Mouse (Mus musculus) subcutaneous adipose tissue, adult 2 months (tissue): Measurements from ENCODE around the gene Cdc27. TPM values are rescaled to one million over a fixed set of nuclear protein-coding genes. Genes with fewer than 3 reads are reported as not detected.

ENCODE experiments used
- polyA plus RNA-seq: library from polyadenylated mRNA; depleted of rRNA; stranded (reverse); fragments of >200 nt; gene quantifications from 2 replicates; pipeline ENCODE4 v1.2.3, GENCODE M21; 2012; ENCODE audit warnings: low replicate concordance; rRNA removed

Cdc27 gene
- polyA plus RNA-seq: 13.3 and 13.7 TPM in 2 replicates

DNA sequence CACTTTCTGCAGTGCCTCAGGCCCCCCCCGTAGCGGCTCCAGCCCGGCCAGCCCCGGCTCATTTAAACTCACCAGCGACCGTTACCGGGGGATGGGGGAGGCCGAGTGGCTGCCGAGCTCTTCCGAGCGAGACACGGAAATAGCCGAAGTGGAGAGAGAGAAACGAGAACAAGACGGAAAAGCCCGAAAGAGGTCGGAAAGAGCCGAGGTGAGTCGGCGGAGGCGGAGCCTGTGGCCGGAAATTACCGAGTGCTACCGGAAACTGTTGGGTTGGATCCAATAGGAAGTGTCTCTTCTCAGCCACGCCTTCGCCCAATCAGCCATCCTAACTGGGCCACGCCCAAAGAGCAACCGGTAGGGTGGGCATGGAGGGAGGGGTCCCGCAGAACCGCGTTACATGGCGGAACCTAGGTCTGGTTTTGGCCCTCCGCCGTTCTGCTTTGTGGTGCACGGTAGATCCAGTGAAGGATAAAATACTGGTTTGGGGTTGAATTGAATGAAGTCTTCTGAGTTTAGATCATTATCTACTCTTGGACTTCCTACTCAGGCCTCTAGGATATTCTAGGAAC is at the start of gene Cdc27, which contains the start of gene Myl4:
Gene Cdc27 (minus strand): TSS at position 215 of the 569 bp plus-strand sequence.
Gene Myl4 (plus strand): TSS at position 258 of the 569 bp plus-strand sequence.

DNA sequence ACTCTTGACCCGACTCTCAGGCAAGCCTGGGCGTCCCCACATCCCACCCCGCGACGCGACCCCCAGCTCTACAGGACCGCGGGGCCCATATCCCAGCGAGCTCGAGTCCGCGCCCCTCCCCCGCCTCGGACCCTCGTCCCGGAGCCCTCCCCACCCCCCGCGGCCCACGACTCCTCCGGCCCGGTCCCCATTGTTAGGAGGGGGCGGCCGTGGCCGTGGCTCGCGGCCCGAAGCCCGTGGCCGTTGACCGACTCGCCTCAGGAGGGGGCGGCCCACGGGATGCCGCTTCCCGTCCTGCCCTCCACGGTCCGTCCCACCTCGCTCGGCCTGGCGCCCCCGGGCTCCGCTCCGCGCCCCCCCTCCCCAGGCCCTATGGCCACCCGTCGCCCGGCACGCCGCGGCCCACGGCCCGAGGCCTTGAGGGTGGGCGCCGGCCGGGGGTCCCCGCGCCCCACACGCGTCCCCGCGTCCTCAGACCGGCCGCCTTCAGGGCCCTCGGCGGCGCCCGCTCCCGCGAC is 81.6 kb downstream of the Cdc27 start, which contains the start of gene Kansl1:
Gene Kansl1 (minus strand): TSS at position 111 of the 518 bp plus-strand sequence.

Other genes starting within 250 kb of the Cdc27 start
- 52.2 and 93.6 TPM in 2 replicates for gene Kansl1, start 81.8 kb downstream of the Cdc27 start, polyA plus RNA-seq
- gene Myl4, start within 50 bp of the Cdc27 start, polyA plus RNA-seq: 11.3 and 19.6 TPM in 2 replicates
- gene Itgb3, start 57.4 kb upstream of the Cdc27 start, polyA plus RNA-seq: 4.6 and 30.3 TPM in 2 replicates
- 0.05 TPM in 1 of 2 replicates, not detected in the other for gene Gm11639, start 135.1 kb upstream of the Cdc27 start, polyA plus RNA-seq